Mouse (Mus musculus): ENCODE measurements around the gene Sytl3.
"Not testable (repeated sequence)": the region's sequence is repeated elsewhere in the genome, so short reads cannot be mapped to it uniquely, and the experiment has no call there.

Gene Sytl3

GRCm38 (mm10) chr17:6646841-6647240 lies 12.1 kb upstream of the Sytl3 start:
- DNase-seq (ENCODE audit: low spot score), result not testable (repeated sequence)

GRCm38 (mm10) chr17:6647452-6647851 lies 11.4 kb upstream of the Sytl3 start:
- not testable (repeated sequence) for DNase-seq (ENCODE audit: low spot score)

- DNase-seq (ENCODE audit: low spot score), result not testable (repeated sequence)
Measured at GRCm38 (mm10) chr17:6650904-6651565, 7.9 kb upstream of the Sytl3 start.

GRCm38 (mm10) chr17:6653341-6653946 lies 5.4 kb upstream of the Sytl3 start:
- DNase-seq (ENCODE audit: low spot score), result not testable (repeated sequence)

- peak; percentile 66 for DNase-seq (ENCODE audit: low spot score)
Measured at GRCm38 (mm10) chr17:6655087-6655511, 3.8 kb upstream of the Sytl3 start.

- peak; percentile 84 for DNase-seq (ENCODE audit: low spot score)
Measured at GRCm38 (mm10) chr17:6655567-6656281, 3.2 kb upstream of the Sytl3 start, which contains the start of gene Dynlt1f. Gene Dynlt1f, minus strand, starts transcription at chr17:6655900.

- DNase-seq (ENCODE audit: low spot score), result not testable (repeated sequence)
Measured at GRCm38 (mm10) chr17:6656471-6656870, 2.4 kb upstream of the Sytl3 start.

- not testable (repeated sequence) for DNase-seq (ENCODE audit: low spot score)
Measured at GRCm38 (mm10) chr17:6660589-6660988, 1.7 kb downstream of the Sytl3 start.

- not testable (repeated sequence) for DNase-seq (ENCODE audit: low spot score)
Measured at GRCm38 (mm10) chr17:6661093-6661816, 2.4 kb downstream of the Sytl3 start.

- DNase-seq (ENCODE audit: low spot score), result not testable (repeated sequence)
Measured at GRCm38 (mm10) chr17:6662840-6663239, 3.9 kb downstream of the Sytl3 start.

GRCm38 (mm10) chr17:6665389-6665788 lies 6.5 kb downstream of the Sytl3 start:
- DNase-seq (ENCODE audit: low spot score), result not testable (repeated sequence)

- not testable (repeated sequence) for DNase-seq (ENCODE audit: low spot score)
Measured at GRCm38 (mm10) chr17:6668522-6668921, 9.6 kb downstream of the Sytl3 start.

GRCm38 (mm10) chr17:6674297-6674696 lies 15.4 kb downstream of the Sytl3 start:
- peak; percentile 49 for DNase-seq (ENCODE audit: low spot score)

GRCm38 (mm10) chr17:6678063-6678462 lies 19.2 kb downstream of the Sytl3 start:
- DNase-seq (ENCODE audit: low spot score), result peak; percentile 65

- DNase-seq (ENCODE audit: low spot score), result not testable (repeated sequence)
Measured at GRCm38 (mm10) chr17:6681721-6682120, 22.8 kb downstream of the Sytl3 start.

GRCm38 (mm10) chr17:6683702-6684101 lies 24.8 kb downstream of the Sytl3 start:
- not testable (repeated sequence) for DNase-seq (ENCODE audit: low spot score)

- DNase-seq (ENCODE audit: low spot score), result not testable (repeated sequence)
Measured at GRCm38 (mm10) chr17:6684464-6685287, 25.8 kb downstream of the Sytl3 start.

GRCm38 (mm10) chr17:6685288-6685818 lies 26.5 kb downstream of the Sytl3 start:
- DNase-seq (ENCODE audit: low spot score), result not testable (repeated sequence)

GRCm38 (mm10) chr17:6686299-6686971 lies 27.5 kb downstream of the Sytl3 start:
- DNase-seq (ENCODE audit: low spot score), result not testable (repeated sequence)

- not testable (repeated sequence) for DNase-seq (ENCODE audit: low spot score)
Measured at GRCm38 (mm10) chr17:6689344-6689743, 30.5 kb downstream of the Sytl3 start.

All from lung, postnatal 25 days (tissue).